Mouse (Mus musculus) hindbrain, embryonic 16.5 days (tissue): ENCODE data around the gene Mbtps1. TPM values are rescaled to one million over a fixed set of nuclear protein-coding genes. Genes with fewer than 3 reads are reported as not detected.
A peak's percentile ranks its signal among the peaks of the same experiment; 100 is the strongest.

ENCODE experiments used
- ATAC-seq: fragments of 200-750 bp; cut with Nextera tagmentation; 2 replicates; pipeline ENCODE4 v1.8.0; 2017; ENCODE audit warnings: moderate TSS enrichment, moderate library complexity
- H3K27ac ChIP-seq: fragments of 300-500 bp; sonication (generic); 2 replicates; pipeline ENCODE4 v1.5.1; 2014; ENCODE audit warnings: low read depth, mild to moderate bottlenecking, control low read depth, low read length, moderate library complexity
- H3K27me3 ChIP-seq: fragments of 300-500 bp; sonication (generic); replicated peaks from 2 replicates; pipeline ENCODE4 v1.6.1; 2014; ENCODE audit warnings: low read length; ENCODE audit not compliant: control insufficient read depth, insufficient read depth
- H3K36me3 ChIP-seq: fragments of 300-500 bp; sonication (generic); 2 replicates; pipeline ENCODE4 v1.6.1; 2014; ENCODE audit warnings: mild to moderate bottlenecking, low read length, moderate library complexity, mixed read lengths; ENCODE audit not compliant: control insufficient read depth, insufficient read depth
- H3K4me1 ChIP-seq: fragments of 300-500 bp; sonication (generic); 2 replicates; pipeline ENCODE4 v1.6.1; 2014; ENCODE audit warnings: low read depth, low read length; ENCODE audit not compliant: control insufficient read depth, insufficient read depth
- H3K4me2 ChIP-seq: fragments of 300-500 bp; sonication (generic); 2 replicates; pipeline ENCODE4 v1.6.1; 2014; ENCODE audit warnings: mild to moderate bottlenecking, low read length, control low read depth, moderate library complexity
- H3K4me3 ChIP-seq: fragments of 300-500 bp; sonication (generic); 2 replicates; pipeline ENCODE4 v1.5.1; 2014; ENCODE audit warnings: mild to moderate bottlenecking, low read length, control low read depth, moderate library complexity
- H3K9ac ChIP-seq: fragments of 300-500 bp; sonication (generic); 2 replicates; pipeline ENCODE4 v1.6.1; 2014; ENCODE audit warnings: low read depth, mild to moderate bottlenecking, control low read depth, low read length, moderate library complexity
- H3K9me3 ChIP-seq: fragments of 300-500 bp; sonication (generic); 2 replicates; pipeline ENCODE4 v1.6.1; 2014; ENCODE audit warnings: mild to moderate bottlenecking, low read length, moderate library complexity; ENCODE audit not compliant: control insufficient read depth
- WGBS: fragments of 180-500 bp; shearing (Covaris S2); extraction: QIAGEN DNeasy Blood & Tissue Kit; methylation state at CpG from one replicate; pipeline ENCODE4 v1.1.7; 2014; 5-methylcytosine and 5-hydroxymethylcytosine counted together
- polyA plus RNA-seq: library from polyadenylated mRNA; unstranded; fragments of >200 nt; fragmentation: Nextera tagmentation; extraction: Ambion mirVana; gene quantifications from 2 replicates; pipeline ENCODE4 v1.2.1, GENCODE M21; 2015

The Mbtps1 gene
- polyA plus RNA-seq, 1 experiment from 2014 or later: 46.3 TPM

DNA sequence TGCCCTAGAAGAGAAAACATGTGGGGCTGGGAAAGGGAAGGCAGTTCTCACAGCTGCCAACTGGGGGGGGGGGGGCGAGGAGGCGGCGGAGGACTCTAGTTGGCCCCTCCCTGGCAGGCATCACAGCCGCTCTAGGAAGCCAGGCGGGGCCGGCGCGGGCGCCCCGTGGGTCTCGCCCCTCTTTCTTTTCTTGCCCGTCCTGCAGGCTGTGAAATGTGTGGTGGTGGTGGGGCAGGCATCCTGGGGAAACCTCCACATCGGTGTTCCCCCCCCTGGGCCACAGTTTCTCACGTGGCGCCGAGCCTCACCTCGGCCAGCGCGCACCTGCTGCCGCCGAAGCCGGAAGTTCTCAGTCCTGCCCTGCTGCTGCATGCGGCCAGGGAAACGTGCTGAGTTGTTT, 27.4 kb upstream of the Mbtps1 start:
- Histone ChIP-seq H3K27ac (no peak overlapping the region), H3K9ac (peak overlapping the region; percentile 9; the same call in 1 of the 2 replicates), H3K4me3 (peak overlapping the region; percentile 26), H3K4me1 (no peaks in the 10 kb centered on the region; the same call in 1 of the 2 replicates), H3K27me3 (no peaks in the 10 kb centered on the region), H3K36me3 (no peaks in the 10 kb centered on the region), H3K4me2 (peak overlapping the region; percentile 57), H3K9me3 (no peaks in the 10 kb centered on the region)
- ATAC-seq: no peak
- WGBS: 29% methylated on average over 19 of the region's 24 CpGs

DNA sequence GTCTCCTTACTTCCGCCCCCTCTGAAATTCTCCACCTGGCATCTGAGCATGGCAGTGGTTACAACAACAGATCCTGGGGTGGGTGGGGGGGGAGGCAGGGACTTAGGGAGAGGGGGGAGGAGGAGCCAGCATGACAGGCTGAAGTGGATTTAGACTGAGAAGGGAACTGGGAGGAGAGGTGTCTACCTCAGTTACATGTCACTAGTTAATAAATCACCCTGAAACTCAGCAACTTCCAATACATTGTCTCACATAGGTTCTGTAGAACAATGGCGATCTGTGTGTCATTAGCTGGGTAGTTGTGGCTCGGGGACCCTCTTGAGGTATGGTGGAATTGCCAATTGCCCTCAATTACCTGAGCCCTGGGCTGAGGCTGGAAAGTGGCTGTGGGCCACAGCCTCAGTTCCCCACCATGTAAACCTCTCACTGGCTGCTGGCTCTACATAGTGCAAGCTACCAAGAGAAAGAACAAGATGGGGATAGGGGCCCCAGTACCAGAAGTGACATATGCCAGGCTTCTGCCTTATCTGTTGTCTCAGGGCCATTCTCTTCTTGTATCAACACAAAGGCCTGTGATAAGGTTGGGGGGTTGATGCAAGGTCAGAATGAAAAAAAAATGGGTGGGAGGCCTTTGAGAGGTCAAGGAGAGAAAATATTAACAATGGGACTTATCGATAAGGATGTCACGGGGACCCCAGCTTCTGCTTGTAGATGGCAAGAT, 22.1 kb upstream of the Mbtps1 start:
- no peak overlapping the region for H3K4me3 ChIP-seq
- H3K4me1 ChIP-seq: peaks cover 1% of the 10 kb centered on the region; the same call in 1 of the 2 replicates
- no peaks in the 10 kb centered on the region for H3K9me3 ChIP-seq
- H3K27me3 ChIP-seq: peaks cover 6% of the 10 kb centered on the region; the same call in 1 of the 2 replicates
- H3K9ac ChIP-seq: no peak overlapping the region
- H3K27ac ChIP-seq: no peak overlapping the region
- H3K36me3 ChIP-seq: no peaks in the 10 kb centered on the region
- no peak for ATAC-seq
- no peak overlapping the region for H3K4me2 ChIP-seq
- 77% methylated on average over 5 of the region's 5 CpGs for WGBS

DNA sequence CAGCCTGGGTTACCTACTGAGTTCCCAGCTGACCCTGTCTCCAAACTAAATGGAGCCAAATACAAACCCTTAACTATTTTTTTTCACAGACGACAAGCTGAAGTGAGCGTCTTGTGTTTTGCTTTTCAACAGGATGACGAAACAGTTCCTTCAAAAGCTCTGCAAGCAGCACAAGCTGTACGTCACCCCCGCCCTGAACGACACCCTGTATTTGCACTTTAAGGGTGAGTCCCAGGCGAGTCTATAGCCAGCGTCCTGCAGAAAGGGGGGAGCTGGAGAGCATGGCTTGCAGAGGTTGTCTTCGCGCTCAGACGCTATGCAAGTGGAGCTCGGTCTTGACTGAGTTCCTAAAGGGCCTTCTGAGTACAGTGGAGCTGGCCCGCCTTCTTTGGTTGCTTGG, 20.6 kb upstream of the Mbtps1 start:
- Histone ChIP-seq H3K4me1 (peaks cover 4% of the 10 kb centered on the region), H3K27me3 (peaks cover 6% of the 10 kb centered on the region; the same call in 1 of the 2 replicates), H3K4me2 (no peak overlapping the region), H3K9ac (no peak overlapping the region), H3K36me3 (no peaks in the 10 kb centered on the region), H3K4me3 (no peak overlapping the region), H3K27ac (no peak overlapping the region), H3K9me3 (no peaks in the 10 kb centered on the region)
- 41% methylated on average over 13 of the region's 13 CpGs for WGBS
- ATAC-seq: no peak

DNA sequence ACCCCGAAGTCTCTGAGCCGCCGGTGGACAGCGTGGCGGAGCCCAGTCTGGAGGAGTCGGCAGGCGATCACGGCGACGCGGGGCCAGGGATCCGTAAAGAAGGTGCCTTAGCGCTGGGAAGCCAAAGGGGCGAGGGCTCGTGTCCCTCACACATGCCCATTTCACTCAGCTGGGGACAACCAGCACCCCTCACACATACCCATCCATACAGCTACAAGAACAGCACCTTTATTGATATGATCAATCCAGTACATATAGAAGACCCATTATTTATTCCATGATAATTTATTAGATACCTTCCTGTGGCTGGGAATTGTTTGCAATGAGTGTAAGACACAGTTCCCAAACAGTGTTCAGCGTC, 16.8 kb upstream of the Mbtps1 start:
- no peak overlapping the region for H3K27ac ChIP-seq

DNA sequence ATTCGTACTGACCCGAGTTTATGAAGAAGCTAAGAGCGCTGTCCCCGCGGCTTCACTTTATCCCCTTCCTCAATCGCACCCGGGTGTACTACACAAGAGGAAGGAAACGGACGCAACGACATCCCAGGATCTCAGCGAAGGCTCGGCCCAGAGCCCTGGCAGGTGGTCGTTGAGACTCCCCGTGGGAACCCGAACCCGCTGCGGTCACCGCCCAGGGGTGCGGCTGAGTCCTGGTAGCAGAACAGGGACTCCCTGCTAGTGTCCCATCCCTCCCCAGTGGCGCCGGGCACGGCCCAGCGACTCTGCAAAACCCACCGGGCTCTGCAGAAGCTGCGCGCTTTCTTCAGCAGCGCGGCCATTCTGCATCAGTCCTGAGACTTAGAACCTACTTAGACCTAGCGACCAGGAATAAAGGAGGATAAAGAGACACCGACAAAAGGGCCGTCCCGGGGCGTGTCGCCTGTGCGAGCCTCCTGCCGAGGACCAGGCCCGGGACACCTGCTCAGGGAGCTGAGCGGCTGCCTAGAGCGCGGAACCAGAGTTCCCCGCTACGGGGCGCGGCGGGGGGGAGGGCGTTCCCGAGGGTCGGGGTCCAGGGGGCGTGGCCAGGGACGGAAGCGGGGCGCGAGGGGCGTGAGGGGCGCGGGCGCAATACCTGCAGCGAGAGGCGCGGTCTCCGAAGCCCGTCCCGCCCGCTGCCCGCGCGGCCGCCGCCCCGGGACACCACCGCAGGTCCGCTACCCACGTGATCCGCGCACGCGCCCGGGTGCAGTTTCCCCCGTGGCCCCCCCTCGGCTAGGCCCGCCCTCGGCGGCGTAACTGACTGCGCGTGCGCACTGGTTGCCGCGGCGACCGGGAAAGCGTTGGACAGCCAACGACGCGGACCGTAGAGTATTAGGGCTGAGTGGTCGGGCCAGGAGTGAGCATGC, 16.2 kb upstream of the Mbtps1 start, which contains the start of the genes Hsdl1 and Dnaaf1:
Gene Hsdl1 (minus strand): TSS at position 747 of the 929 bp plus-strand sequence.
Gene Dnaaf1 (plus strand): TSS at position 799 of the 929 bp plus-strand sequence.
- ATAC-seq: peak; percentile 88
- H3K4me2 ChIP-seq: peak within 1 kb of the TSS; percentile 68
- under 1% methylated on average over 55 of the region's 97 CpGs for WGBS
- peaks cover 12% of the 10 kb centered on the region for H3K4me1 ChIP-seq
- H3K36me3 ChIP-seq: no peaks in the 10 kb centered on the region
- H3K27me3 ChIP-seq: peaks cover 6% of the 10 kb centered on the region; the same call in 1 of the 2 replicates
- peak within 1 kb of the TSS; percentile 79 for H3K27ac ChIP-seq
- no peaks in the 10 kb centered on the region for H3K9me3 ChIP-seq
- peak within 1 kb of the TSS; percentile 88 for H3K9ac ChIP-seq
- peak within 1 kb of the TSS; percentile 88 for H3K4me3 ChIP-seq

More for the DNA sequence above, 16.8 kb upstream of the Mbtps1 start:
- peak overlapping the region; percentile 68 for H3K4me2 ChIP-seq
- H3K36me3 ChIP-seq: no peaks in the 10 kb centered on the region
- ATAC-seq: no peak; the same call in 1 of the 2 replicates
- H3K9me3 ChIP-seq: no peaks in the 10 kb centered on the region
- WGBS: 1% methylated on average over 16 of the region's 16 CpGs
- peak overlapping the region; percentile 88 for H3K4me3 ChIP-seq
- peak overlapping the region; percentile 88 for H3K9ac ChIP-seq
- H3K27me3 ChIP-seq: peaks cover 6% of the 10 kb centered on the region; the same call in 1 of the 2 replicates
- H3K4me1 ChIP-seq: peaks cover 12% of the 10 kb centered on the region

DNA sequence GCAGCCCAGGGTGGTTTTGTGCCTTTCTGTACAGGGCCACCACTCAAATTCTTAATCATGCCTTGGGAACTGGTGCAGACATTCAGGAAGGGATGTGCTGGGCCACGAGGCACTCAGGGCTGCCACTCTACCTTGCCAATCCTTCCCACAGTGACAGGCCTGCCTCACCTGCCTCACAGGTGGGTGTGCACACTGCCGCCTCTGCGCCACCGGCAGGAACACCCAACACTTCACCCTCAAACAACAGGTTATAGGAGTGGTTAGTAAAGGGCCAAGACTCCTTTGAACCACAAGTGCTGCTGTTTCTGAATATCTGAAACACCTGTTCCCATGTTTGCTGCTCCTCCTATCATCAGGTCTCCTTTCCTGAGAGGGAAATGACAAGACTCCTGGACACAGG, 13.9 kb upstream of the Mbtps1 start:
- H3K4me2 ChIP-seq: no peak overlapping the region
- peaks cover 3% of the 10 kb centered on the region; the same call in 1 of the 2 replicates for H3K27me3 ChIP-seq
- no peaks in the 10 kb centered on the region for H3K9me3 ChIP-seq
- H3K4me1 ChIP-seq: peaks cover 12% of the 10 kb centered on the region
- ATAC-seq: no peak
- H3K9ac ChIP-seq: no peak overlapping the region
- H3K27ac ChIP-seq: no peak overlapping the region
- peaks cover 5% of the 10 kb centered on the region for H3K36me3 ChIP-seq
- H3K4me3 ChIP-seq: no peak overlapping the region
- 92% methylated on average over 4 of the region's 4 CpGs for WGBS

DNA sequence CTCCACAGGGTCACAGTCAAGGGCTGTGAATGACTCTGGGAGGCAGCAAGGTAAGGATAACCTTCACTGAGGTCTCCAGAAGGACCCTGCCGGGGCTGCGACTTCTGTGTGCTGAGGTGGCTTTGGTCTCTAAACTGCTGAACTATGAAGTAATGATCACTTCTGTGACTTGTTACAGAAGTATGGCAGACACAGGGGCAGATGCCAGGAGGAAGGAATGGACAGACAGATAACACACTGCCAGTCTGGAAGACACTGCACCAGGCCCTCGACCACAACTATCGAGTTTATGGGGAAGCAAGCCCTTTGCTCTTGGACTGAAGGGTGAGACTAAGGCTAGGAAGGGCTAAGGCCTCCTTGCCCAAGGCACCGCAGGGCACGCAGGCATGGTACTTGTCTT, 12.6 kb upstream of the Mbtps1 start:
- peaks cover 5% of the 10 kb centered on the region for H3K36me3 ChIP-seq
- H3K9me3 ChIP-seq: no peaks in the 10 kb centered on the region
- no peak overlapping the region for H3K9ac ChIP-seq
- H3K4me1 ChIP-seq: peaks cover 12% of the 10 kb centered on the region
- no peak for ATAC-seq
- H3K27me3 ChIP-seq: no peaks in the 10 kb centered on the region; the same call in 1 of the 2 replicates
- 93% methylated on average over 6 of the region's 6 CpGs for WGBS
- H3K4me3 ChIP-seq: no peak overlapping the region
- no peak overlapping the region for H3K4me2 ChIP-seq
- no peak overlapping the region for H3K27ac ChIP-seq

DNA sequence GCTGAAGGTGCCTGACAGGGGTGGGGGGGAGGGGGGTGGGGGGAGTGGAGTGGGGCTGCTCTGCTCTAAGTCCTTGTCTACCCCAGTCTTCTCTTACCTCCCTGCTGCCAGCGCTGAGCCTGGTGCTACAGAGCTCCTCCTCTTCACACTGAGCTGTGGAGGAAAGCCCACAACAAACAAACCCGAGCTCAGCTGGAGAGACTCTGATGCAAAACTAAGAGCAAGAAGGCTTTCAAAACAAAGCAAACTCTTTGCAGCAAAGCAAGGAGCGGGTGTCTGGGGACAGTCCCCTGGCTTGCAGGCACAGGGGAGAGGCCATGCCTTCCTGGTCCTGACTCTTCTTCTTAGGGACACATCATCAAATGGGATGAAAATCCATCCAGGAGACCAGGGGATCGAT, 11.3 kb upstream of the Mbtps1 start:
- H3K27ac ChIP-seq: no peak overlapping the region
- peaks cover 9% of the 10 kb centered on the region for H3K4me1 ChIP-seq
- no peak overlapping the region for H3K9ac ChIP-seq
- H3K9me3 ChIP-seq: no peaks in the 10 kb centered on the region
- peaks cover 18% of the 10 kb centered on the region for H3K36me3 ChIP-seq
- ATAC-seq: no peak
- H3K4me3 ChIP-seq: no peak overlapping the region
- no peak overlapping the region for H3K4me2 ChIP-seq
- no peaks in the 10 kb centered on the region for H3K27me3 ChIP-seq
- 39% methylated on average over 4 of the region's 4 CpGs for WGBS

DNA sequence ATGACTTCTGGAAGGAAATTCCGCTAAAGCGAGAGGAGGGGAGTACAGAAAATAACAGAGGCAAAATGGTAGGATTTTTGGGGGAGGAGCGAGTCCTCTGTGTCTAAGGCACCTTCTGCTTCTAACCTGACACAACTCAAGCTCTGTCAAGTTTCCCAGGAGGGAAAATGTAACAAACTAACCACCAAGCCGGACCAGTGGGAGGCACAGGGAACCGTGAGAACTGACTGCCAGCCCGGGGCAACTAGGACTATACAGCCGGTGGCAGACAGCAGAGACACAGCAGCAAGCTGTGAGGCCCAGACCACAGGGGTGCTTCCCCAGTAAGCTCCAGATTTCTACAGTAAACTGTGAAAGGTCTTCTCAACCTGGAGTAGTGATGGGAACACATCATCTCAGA, 10.4 kb upstream of the Mbtps1 start:
- WGBS: 65% methylated on average over 7 of the region's 7 CpGs
- H3K9me3 ChIP-seq: no peaks in the 10 kb centered on the region
- H3K4me2 ChIP-seq: no peak overlapping the region
- H3K27ac ChIP-seq: no peak overlapping the region
- H3K4me3 ChIP-seq: no peak overlapping the region
- ATAC-seq: no peak
- H3K4me1 ChIP-seq: peaks cover 7% of the 10 kb centered on the region
- peaks cover 18% of the 10 kb centered on the region for H3K36me3 ChIP-seq
- H3K9ac ChIP-seq: no peak overlapping the region
- H3K27me3 ChIP-seq: no peaks in the 10 kb centered on the region
